Mouse (Mus musculus) megakaryocyte, adult 5-6 weeks (primary cell): Measurements from ENCODE around the gene Pak6. TPM values are rescaled to one million over a fixed set of nuclear protein-coding genes. Genes with fewer than 3 reads are reported as not detected.

Experiments
- total RNA-seq, 2 experiments: library from RNA; stranded (forward) in 1 of 2; stranded (reverse) in 1 of 2; fragments of 153-499, 151-499 nt in 1 of 2; fragments of 221-1000, 200-1000 nt in 1 of 2; gene quantifications; 2 replicates each; pipeline versions ENCODE4 v1.2.3 to v1.2.4; 2015 to 2017

The Pak6 gene
- total RNA-seq, 2 experiments from 2014 or later = not detected

Other genes with a start within 250 kb of the Pak6 start
- gene Srp14, start 183.6 kb upstream of the Pak6 start, total RNA-seq (2015) = 160 and 173 TPM in 2 replicates
- 181 and 193 TPM in 2 replicates for gene Srp14, start 183.6 kb upstream of the Pak6 start, total RNA-seq (2017)
- 8.8 and 12.4 TPM in 2 replicates for gene Bmf, start 113.6 kb upstream of the Pak6 start, total RNA-seq (2015)
- gene Bmf, start 113.6 kb upstream of the Pak6 start, total RNA-seq (2017) = 9.7 and 11.5 TPM in 2 replicates
- gene Bub1b, start 65.1 kb upstream of the Pak6 start, total RNA-seq (2015) = 48.8 and 63.4 TPM in 2 replicates
- 139 TPM in 2 replicates for gene Bub1b, start 65.1 kb upstream of the Pak6 start, total RNA-seq (2017)
- 0.07 and 0.11 TPM in 2 replicates for gene Ankrd63, start 40.7 kb downstream of the Pak6 start, total RNA-seq (2015)
- gene Ankrd63, start 40.7 kb downstream of the Pak6 start, total RNA-seq (2017) = 0.07 and 0.12 TPM in 2 replicates
- gene Plcb2, start 65.1 kb downstream of the Pak6 start, total RNA-seq (2015) = 48.2 and 48.4 TPM in 2 replicates
- gene Plcb2, start 65.1 kb downstream of the Pak6 start, total RNA-seq (2017) = 38.1 and 46.9 TPM in 2 replicates
- 12.0 and 15.3 TPM in 2 replicates for gene Inafm2, start 82.5 kb downstream of the Pak6 start, total RNA-seq (2015)
- gene Inafm2, start 82.5 kb downstream of the Pak6 start, total RNA-seq (2017) = 10.6 and 11.2 TPM in 2 replicates
- 0.16 TPM in 1 of 2 replicates, not detected in the other for gene Ccdc9b, start 99.4 kb downstream of the Pak6 start, total RNA-seq (2015)
- 0.44 and 0.53 TPM in 2 replicates for gene Ccdc9b, start 99.4 kb downstream of the Pak6 start, total RNA-seq (2017)
- gene Phgr1, start 109.5 kb downstream of the Pak6 start, total RNA-seq (2015) = not detected in 2 replicates
- gene Phgr1, start 109.5 kb downstream of the Pak6 start, total RNA-seq (2017) = not detected in 2 replicates
- 0.02 TPM in 1 of 2 replicates, not detected in the other for gene Disp2, start 116.4 kb downstream of the Pak6 start, total RNA-seq (2015)
- not detected in 2 replicates for gene Disp2, start 116.4 kb downstream of the Pak6 start, total RNA-seq (2017)
- 58.8 and 59.7 TPM in 2 replicates for gene Knstrn, start 150.7 kb downstream of the Pak6 start, total RNA-seq (2015)
- 182 and 217 TPM in 2 replicates for gene Knstrn, start 150.7 kb downstream of the Pak6 start, total RNA-seq (2017)
- gene Ivd, start 198.7 kb downstream of the Pak6 start, total RNA-seq (2015) = 11.4 and 12.9 TPM in 2 replicates
- gene Ivd, start 198.7 kb downstream of the Pak6 start, total RNA-seq (2017) = 21.6 and 28.0 TPM in 2 replicates
- gene Bahd1, start 237.1 kb downstream of the Pak6 start, total RNA-seq (2015) = 5.1 and 5.3 TPM in 2 replicates
- gene Bahd1, start 237.1 kb downstream of the Pak6 start, total RNA-seq (2017) = 3.2 and 4.2 TPM in 2 replicates